Mouse (Mus musculus): ENCODE measurements at regions not wholly inside any gene's neighbourhood (a gene's known extent, or its start where the extent isn't known, plus 50 kb on each side); places are given as distances from the start of the nearest gene placed in this dataset.

DNA sequence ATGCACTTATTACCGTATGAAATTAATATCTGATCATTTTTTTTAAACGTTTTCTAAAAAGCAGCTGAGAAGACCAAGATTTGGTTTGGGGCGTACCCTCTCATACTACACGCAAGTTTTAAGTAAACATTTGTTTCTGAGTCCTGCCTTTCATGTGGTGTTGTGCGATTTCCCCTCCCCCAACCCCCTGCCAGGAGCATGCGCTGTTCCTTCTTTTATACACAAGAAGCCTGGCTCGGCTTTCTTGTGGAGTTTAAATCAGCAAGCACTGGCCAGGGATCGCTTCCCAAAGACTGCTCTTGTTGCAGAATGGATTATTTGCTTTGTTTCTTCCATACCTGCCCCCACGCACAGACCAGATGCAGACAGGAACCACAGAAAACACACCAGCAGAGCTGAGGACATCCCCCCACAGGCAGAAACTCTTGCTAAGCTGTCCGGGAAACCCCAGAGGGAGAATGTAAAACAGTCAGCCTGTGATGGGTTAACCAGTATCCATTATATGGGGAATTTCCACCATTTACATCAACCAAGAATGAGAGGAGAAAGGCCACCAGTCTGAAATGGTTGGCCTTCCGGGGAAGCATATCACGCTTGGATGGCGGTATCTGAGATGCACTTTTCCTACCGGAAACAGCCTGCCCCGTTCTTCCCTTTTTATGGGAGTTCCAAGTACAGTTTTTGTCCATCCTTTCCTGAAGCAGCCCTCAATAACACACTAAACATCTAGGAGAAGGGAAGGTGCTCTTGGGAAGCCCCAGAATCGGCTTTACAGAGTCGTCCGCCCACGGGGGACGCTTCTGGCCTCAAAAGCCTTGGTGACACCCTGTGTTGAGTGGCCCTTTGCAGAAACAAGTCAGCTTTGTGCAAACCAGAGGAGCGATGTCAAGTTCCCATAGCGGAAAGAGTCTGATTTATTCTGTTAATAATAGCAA lies 91.3 kb downstream of the Tomm20 start:
- no peak for DNase-seq

DNA sequence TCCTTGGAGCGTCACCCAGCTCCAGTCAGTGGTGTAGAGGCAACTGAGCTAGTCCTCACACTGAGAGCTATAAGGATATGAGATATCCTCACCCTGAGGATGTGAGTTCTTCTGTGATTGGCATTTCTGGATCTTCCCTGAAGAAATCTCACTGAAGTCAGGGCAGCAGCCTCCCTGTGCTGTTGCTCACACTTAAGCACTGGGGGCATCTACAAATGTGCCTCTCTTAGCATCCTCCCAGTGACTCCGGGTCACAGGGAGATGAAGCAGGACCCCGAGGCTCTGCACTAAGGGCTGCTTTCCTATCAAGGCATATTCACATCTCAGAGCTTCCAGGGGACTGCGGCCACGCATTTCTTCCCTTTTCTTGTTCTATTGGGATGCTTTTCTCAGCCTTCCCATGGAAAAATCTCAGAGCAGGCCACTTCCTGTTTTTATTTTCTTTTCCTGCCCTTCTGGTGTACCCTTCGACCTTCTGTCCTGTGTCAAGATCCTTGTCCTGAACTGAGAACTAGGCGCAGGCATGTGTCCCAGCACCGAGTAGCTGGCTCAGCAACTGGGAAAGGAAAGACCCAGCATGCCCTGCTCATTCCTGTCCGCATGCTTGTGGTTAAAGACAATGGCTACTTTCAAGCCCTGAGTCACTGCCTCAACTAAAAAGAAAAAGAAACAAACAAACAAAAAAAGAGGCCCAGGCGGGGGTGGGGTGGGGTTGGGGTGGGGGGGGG lies 92.8 kb downstream of the Tomm20 start:
- DNase-seq, result no peak

DNA sequence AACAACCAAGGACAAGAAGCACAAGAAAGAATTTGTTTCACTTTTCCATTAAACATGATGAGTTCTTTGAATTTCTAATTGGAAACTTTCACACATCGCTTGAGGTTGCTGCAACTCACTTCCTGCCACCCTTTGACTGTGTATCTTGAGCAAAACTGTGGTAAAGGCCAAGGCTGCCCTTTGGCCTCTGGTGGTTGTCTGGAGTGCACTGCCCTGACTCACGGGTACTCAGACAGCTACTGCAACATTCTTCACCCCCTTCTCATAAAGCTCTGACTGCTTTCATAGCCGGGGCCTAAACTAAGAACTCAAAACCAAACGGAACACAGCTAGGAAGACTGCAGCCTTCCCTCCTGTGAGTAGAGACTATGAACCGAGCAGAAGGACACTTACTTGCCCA lies 93.5 kb downstream of the Tomm20 start:
- DNase-seq, result no peak

DNA sequence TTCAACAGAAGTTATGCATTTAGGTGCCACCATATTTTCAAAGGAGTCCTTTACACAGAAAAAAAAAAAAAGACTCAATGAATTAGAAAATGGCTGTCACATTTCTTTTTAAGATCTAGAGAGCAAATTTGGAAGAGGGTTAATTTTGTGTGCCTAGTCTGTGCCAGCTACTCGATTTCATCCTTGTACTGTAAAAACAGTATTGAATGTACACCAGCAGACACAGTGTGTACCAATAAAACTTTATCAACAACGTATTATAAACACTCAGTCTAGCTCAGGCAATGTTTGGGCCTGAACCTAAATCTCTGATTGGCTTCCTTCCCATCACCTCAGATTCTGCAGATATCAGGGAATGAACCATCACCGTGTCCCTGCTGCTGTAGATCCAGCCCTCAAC lies 93.9 kb downstream of the Tomm20 start:
- no peak for DNase-seq

DNA sequence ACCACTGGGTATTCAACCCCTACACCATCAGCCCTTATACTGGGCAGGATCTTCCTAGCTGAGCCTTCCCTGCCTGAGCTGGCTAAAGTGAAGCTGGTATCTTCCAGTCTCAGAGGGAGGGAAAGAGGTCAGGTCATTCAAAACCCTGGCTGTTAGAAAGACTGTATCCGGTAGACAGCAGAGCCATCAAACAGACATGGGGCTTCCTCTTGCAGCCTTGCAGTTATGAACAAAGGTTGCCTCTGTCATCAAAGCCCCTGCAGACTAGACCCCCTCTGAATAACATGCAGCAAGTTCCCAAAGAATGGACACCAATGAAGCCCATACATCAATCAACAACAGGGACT lies 95.5 kb downstream of the Tomm20 start:
- no peak for DNase-seq

DNA sequence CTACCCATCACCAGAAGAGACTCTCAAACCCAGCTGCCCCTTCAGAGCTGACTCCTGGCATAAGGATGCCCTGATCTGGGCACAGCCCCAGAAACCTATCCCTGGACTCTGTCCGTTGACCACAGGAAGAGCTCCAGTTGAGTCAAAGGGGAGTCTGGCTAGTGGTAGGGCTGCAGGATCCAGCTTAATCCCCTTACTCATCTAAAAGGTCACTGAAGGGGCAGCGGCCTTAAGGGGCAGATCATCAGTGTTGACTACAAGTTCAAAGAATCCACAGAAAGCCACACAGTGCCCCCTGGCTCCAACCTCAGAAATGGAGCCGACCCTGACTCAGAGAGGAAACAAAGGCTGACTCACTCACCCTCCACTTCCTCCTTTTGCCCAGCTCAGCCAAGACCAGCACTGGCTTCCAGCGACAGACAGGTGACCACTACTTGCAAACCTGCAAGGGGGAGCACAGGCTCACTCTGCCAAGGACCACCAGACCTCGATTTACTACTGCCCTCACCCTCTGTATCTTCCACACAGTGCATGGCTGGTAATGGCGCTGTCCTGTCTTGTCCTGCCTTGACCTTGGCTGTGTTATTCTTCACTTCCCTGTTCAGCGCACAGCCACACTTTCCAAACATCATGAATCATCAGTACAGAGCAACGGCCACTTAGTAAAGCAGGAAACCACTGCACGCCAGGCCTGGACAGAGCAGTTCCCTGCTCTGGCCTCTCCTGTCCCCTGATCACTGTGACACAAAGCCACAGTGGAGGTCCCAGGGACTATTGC lies 96.0 kb downstream of the Tomm20 start:
- peak; percentile 67 for DNase-seq

DNA sequence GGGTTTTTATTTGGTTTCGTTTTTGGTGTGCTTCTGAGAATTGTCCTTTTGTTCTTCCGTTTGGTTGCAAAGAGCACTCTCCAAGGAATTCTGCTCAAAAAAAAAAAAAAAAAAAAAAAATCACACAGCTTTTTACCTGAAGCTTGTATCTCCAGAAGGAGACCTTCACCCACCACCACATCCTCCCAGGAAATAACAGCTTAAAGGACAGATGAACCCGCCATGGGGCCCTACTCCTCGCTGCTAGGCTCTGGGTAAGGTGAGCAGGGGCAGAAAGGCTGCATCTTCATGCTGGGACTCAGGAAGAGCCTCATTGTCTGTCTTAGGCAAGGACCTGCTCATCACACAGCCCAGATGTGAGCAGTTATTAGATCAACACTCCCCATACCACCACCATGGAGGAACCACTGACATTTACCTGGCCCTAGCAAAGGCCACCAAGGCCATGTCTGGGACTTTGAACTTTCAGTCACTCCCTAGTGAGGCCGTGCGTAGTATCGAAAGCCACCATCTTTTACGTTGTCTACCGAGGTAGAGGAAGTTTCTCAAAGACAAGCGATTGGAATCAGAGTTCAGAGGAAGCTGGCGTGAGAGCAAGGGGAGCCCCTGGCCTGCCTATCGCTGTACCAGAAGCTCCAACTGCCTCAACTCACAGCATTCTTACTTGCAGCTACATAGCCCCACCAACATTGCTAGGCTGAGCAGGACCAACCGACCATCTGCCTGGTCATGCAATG lies 97.1 kb downstream of the Tomm20 start:
- DNase-seq, result no peak

DNA sequence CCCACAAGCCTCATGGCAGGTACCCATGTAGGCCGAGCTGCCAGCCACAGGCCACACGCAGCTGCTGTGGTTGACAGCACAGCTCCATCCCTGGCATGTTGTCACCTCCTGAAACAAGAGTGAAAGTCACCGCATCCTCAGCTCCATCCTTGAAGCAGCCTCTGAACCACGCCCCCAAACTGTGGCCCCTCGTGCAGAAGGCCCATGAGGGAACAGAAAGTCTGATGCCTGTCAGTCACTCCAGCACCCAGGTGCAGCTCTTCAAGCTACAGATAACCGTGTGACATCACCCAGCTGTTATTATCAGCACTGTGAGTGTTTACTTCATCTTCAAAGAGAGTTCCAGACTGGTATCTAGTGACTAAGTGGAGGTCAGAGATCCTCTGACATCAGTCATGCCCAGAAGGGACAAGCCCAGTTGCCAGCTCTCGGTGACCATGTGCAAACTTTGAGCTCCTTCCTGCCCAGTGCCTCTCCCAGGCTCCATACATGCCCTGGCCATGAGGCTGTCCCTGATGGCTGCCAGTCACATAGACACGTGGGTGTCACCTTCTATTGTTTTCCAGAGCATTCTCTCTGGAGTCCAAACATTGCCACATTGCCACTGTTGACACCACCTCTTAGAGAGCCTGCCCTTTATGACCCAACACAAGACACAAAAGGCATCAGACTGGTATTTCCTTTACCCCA lies 97.8 kb downstream of the Tomm20 start:
- no peak for DNase-seq

DNA sequence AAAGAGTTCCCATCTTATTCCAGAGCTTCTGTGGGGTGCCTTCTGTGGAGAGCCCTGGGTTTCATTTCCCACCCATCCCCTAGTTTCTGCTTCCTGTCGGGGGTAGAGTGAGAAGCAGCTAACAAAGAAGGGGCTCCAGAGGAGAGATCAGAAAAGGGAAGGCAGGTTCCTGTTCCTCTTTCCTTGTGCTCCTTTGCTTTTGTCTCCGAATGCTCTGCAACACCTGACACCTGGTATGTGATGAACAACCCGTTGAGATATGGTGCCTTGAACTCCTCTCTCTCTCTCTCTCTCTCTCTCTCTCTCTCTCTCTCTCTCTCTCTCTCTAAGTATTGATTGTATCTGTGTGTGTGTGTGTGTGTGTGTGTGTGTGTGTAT lies 99.5 kb downstream of the Tomm20 start:
- DNase-seq, result no peak

DNA sequence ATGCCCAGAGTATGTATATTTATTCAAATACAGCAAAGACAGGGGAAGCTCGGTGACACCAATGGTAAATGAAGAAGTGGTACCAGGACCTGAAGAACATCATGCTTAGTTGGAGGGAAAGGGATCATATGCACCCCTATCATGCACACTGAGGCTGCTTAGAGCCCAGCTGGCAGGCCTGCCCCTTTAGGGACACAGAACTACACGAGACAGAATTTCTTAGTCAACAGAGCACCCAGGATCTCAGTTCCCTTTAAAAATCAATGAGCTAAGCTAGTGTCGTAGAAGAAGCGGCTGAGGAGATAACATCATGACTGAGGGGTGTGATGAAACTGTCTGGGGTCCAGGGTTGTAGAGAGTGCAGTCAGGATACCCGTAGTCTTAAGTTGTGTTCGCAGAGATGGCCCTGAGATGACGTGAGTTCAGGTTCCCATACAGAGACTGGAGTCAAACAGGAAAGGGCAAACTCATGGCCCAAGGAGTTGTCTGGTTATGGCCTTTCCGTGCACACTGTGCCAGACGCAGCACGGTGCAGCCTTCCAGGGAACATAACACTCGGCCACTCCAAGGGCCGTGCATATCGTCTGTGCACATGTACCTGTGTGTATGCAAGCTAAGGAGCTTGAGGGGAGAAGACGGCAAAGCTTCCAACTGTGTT lies 100.0 kb downstream of the Tomm20 start:
- no peak for DNase-seq

DNA sequence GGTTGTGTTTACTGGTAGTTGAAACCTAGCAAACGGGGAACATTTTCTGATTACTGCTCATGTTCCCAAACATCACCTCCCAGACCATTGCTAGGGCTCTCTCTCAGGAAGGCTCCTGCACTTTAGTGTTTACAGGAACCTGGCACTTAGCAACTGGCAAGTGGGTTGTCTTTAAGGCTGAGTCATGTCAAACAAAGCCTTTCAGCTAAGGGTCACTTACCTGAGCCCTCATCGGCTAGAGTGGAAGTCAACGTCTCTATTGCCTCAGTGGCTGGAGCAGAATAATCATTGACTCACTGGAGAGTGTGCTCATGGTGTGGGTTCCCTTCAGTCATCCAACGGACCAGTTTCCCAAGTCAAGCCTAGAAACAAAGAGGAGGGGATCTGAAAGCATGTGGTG lies 101.0 kb downstream of the Tomm20 start:
- peak; percentile 60 for DNase-seq

DNA sequence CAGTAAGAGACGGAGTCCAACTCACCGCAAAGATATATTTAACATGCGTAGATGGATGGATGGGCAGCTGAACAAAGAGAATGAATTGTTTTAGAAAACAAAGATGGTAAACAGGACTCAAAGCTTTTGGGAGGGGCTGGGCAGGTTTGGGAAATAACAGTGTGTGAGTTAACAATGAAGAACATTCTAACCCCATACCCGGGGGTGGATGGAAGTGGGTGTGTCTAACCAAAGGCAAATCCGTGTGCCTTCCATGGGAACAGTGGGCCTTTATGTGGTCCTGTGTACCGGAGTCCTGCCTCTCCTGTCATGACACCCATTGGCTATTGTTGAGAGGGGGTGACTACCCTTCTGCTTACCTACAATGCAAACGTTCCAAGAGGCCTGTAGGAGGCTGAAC lies 104.5 kb downstream of the Tomm20 start:
- no peak for DNase-seq

DNA sequence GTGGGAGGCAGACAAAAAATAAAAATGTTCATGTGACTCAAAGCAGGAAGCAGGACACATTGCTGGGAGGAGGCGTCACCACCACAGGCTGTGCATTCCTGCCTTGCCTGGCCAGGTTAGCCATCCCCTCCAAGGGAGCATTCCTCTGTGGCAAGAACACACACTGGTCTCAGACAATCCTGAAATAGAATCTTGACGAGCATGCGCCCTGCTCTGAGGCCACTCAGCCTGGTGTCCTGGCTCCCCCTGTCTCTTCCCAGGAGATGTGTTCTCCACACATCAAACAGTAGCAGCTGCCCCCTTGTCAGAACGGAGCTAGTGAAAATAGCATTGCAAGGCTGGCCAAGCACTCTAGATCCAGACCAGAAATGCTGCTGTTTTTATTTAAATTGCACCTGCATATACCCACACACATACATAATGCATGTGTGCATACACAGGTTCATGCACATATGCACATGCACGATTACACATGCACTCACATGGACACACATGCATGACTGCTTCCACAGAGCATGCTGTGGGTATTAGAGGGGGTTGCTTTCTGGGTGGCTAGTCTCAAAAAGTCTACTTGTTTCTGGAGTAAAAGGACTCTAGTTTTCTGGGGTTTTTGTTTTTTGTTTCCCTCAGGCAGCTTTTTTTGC lies 105.8 kb downstream of the Tomm20 start:
- peak; percentile 70 for DNase-seq

DNA sequence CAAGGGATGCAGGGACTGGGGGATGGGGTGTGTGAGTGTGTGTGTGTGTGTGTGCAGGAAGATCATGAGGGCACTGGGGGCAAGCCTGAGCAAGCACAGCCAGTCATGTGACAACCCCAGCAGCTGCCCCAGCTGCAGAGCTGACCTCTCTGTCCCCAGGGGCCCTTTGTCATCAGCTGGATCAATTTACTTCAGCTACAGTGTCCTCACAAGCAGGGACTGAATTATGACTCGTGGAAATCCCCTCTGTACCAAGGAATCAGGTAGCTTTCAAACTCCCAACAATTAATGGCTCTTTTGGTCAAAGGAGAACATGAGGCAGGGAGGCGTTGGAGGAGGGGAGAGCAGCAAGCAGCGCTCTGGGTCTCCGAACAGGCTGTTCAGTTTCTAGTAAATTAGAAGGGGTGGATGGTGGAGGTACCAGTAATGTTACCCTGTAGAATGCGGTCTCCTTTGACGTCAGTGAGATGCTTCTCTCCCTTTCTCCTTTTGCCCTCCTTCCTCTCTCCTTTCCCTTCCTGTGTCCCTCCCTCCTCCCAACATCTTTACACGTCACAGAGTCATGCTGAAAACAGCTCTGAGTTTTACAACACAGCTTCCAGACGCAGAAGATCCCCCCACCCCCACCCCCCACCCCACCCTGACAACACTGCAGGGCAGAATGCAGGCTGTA lies 106.5 kb downstream of the Tomm20 start:
- DNase-seq, result no peak

DNA sequence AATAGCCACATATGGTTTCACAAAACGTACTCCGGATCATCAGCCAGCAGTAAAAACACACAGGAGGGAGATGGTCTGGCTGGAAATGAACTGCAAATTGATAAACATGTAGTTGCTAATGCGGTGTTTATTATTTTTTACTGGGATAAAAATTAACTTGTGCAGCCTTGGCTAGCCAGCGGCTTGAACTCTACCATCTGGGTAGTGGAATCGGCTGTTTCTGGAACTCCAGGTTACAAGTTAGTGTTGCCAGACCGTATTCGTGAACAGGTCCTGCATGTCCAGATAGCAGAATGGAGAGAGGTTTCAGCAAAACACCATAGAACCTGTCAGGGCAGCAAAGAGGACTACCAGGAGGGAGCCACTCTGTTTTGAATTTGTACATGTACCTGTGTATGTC lies 107.4 kb downstream of the Tomm20 start:
- DNase-seq, result no peak

DNA sequence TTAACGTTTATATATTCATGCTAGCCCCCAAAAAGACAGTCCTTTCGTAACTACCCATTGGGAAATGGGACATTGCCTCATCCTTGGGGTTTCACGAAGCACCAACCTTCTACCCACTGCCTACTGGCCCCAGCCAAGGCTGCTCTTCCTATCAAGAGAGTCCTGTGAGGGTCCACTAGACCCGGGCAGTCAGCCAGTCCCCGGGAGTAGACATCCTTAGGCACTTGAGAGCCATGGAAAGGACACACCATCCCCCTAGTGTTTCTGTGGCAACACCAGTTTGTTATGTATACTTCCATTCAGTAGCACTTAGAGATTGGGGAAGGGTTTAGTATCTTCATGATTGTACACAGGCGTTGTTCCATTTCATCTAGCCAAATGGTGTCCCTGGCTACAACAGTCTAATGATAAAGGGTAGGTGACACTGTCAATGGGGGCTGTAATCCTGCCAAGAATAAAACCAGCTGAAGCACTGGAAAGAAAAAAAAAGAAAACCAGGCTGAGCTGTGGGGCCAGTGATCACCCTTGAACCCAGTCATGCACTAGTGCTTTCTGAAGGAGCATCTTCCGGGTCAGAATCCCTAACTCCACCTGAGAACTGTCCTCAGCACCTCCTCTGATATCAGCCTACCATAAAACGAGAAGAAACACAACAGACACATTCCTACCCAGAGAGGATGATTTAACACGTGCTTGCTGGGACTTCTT lies 108.2 kb downstream of the Tomm20 start:
- peak; percentile 72 for DNase-seq

DNA sequence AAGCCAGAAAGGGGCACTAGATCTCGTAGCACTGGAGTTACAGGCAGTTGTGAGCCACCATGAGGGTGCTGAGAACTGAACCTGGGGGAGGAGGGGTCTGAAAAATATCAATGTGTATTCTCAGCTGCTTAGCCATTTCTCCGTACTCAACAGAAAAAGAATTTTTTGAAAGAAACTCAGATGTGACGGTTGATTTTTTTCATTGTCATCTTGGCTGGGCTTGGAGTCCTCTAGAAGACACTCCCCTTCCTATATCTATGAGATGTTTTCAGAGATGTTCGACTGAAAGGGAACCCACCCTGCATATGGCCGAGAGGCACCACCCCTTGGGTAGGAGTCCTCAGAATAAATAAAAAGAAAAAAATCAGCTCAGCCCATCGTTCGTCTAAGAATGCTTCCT lies 110.1 kb downstream of the Tomm20 start:
- DNase-seq, result no peak

DNA sequence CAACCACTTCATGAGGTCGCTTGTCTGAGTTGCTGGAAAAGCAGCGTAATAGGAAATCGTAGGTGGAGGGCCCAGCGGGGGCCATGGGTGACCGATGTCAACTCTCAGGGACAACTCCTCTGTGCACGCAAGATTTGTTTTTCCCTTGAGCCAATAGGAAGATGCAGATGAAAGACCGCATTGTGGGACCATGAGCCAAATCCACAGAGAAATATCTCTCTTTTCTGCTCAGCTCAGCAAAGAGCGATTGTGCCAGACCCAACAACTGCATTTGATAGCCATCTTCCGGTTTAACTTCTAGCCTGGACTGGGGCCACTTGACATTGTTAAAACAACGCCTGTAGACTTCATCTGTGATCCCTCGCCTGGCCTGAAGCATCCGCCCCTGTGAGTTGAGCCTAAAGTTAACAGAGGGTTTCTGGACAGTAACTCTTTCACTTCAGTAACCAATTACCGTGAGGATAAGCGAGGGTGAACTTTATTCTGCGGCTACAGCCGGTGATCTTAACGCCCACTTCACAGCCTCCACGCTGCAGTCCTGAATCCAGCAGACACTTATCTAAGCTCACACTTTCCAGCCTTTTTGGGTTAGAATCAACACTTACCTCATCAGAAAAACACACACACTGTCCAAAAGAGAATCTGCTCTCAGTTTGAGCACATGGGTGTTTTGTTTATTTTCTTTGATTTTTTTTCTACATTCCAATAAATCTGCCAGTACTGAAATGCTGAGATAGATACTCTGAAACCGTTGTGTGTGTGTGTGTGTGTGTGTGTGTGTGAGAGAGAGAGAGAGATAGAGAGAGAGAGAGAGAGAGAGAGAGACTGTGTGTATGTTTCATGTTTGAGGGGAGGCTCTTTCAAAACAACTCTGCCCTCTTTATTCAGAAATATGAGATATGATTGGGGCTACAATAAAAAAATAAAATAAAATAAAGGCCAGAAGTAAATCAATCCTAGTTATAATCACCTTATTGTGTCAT lies 111.9 kb downstream of the Tomm20 start:
- DNase-seq, result peak; percentile 65

DNA sequence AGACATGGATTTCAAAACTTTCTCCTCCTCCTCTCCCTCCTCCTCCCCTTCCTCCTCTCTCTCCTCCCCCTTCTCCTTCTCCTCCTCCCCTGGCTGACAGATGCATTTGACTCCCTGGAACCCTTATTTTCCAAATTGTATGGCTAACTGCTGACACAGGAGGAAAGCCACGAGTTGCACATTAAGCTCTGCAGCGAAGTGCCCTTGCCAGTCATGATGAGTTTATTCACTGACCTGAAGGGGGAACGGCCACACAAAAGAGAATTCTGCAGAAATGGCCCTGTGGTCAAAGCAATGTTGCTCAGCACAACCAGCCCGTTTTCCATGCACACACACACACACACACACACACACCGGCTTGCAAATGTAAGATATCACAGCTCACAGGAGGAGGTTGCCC lies 112.6 kb downstream of the Tomm20 start:
- DNase-seq, result no peak
